Mouse (Mus musculus) erythroblast, adult 5-6 weeks (primary cell): Measurements from ENCODE around the gene E130308A19Rik. TPM values are rescaled to one million over a fixed set of nuclear protein-coding genes. Genes with fewer than 3 reads are reported as not detected.

ENCODE experiments used
- ATAC-seq: replicated peaks from 2 replicates; pipeline ENCODE4 v1.8.0; 2016; ENCODE audit warnings: moderate number of reproducible peaks, mild to moderate bottlenecking, moderate TSS enrichment, inconsistent platforms; ENCODE audit not compliant: poor library complexity, low FRiP score, severe bottlenecking
- total RNA-seq, 2 experiments: library from RNA; stranded (forward) in 1 of 2; stranded (reverse) in 1 of 2; fragments of 150-400 nt in 1 of 2; fragments of 200-764, 138-1000 nt in 1 of 2; gene quantifications; 2 replicates each; pipeline versions ENCODE4 v1.2.3 to v1.2.4; 2015 to 2017; ENCODE audit warnings: low replicate concordance in 2 of 2

Gene E130308A19Rik
- total RNA-seq, 2 experiments from 2014 or later = 5.0 to 7.4 TPM

DNA sequence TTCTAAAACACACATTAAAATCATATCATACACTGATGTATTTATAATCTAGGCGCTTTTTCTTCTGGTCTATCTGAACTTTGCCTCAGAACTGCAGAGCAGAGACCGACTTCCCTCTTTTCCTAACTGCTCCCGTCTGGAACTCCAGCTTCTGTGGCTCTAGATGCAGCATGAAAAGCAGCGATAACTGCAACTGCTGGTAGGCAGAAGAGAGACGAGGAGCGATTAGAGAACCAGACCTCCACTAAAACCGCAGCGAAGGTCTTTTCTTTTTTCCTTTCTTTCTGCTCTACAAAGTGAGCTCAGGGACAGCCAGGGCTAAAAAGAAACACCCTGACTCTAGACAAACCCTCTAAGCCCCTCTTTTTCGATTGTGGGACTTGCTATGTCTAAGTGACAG lies 4.1 kb downstream of the E130308A19Rik start:
- ATAC-seq = no peak

DNA sequence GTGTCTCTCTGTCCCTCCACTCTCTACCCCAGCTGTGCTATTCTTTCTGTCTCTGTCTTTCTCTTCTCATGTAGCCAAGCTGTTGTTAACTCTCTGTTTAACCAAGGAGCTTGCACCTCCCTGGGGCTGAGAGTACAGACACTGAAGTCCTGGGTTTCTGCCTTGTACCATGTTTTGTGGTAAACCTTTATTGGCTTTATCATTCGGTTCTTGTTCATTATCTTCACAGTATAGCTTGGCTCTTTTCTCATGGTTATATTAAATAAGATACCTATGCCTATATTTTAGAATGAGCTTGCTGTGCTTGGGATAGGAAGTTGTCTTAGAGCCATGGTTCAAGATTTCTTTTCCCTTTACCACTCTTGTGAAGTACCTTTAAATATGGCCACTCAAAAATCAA lies 8.5 kb downstream of the E130308A19Rik start:
- no peak for ATAC-seq

DNA sequence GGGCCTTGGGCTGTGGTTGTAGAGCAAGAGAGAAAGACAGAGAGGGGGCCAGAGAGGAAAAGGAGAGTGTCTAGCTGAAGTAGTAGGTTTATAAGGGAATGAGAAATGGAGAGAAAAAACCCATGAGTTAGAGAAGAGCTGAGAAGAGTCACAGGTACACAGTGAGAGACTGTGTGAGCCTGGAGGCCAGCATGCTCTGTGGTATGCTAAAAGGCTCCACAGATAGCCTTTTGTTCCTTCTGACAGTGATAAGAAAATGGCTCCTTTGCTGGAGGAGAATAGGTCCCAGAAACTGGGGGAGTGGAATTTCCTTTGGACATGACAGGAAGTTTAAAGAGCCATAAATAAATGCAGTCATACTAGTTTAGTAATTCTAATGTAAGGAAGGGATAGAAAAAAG lies 13.2 kb downstream of the E130308A19Rik start:
- ATAC-seq = no peak

DNA sequence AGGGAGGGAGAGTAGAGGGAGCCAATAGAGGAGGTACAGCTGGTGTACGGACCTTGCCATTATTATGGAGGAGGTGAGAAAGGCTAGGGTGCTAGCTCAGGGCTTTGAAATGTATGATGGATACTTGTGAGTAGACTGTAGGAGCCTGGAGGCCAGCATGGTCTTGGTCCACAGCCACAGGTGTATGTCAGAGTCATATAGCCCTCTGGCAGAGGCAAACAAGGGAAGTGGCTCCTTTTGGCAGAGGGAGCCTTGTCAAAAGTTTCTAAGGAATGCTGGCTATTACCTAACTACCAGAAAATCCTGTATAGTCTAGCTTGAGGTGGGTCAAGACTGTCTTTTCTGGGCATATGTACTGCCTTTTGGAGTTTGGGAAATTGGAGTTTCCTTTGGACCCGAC lies 14.7 kb downstream of the E130308A19Rik start:
- ATAC-seq = no peak

DNA sequence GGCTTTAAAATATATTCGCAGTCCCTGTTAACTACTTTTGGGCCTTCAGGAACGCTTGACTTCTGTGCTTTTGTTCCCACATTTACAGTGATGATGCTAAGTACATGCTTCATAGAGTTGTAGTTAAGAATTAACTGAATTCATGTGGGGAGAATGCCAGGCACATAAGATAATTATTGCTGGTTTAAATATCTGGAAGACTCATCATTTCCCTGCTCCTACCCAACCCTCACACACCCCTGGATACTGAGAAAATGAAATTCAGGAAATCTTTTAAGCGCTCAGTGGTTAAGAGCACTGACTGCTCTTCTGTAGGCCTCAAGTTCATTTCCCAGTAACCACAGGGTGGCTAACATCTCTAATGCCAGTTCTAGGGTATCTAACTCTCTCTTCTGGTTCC lies 16.0 kb downstream of the E130308A19Rik start:
- ATAC-seq = no peak

DNA sequence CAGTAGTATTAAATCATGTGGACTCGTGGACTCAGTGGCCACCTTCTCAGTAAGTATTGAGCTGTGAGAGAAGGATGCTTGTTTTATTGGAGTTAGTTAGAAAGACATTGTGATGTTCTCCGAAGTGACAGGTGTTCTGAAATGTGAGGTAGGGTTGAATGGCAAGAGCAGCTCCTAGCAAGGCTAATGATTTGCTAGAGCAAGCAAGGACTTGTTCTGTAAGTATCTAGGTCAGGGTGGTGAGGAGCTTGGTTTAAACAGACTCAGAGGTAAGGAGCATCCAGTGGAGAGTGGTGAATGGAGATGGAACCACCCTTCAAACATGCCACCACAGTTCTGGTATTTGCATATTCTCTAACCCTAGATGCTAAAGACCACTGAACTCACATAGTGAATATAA lies 16.6 kb downstream of the E130308A19Rik start:
- no peak for ATAC-seq

DNA sequence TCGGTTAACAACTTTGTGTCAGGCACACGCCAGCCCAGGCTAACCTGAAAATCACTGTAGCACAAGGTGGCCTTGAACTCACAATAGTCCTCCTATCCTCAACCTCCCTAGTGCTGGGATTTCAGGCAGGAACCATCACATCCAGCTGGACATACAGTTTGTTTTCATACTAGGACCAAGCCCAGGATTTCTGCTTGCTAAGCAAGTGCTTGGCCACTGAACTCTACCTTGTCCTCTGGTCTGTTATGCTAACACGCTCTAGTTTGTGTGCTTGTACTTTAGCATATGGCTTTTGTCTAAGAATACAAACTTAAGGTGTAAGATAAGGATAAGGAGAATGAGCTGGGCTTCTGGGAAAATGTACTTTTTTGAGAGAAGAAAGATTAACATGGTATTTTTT lies 18.4 kb downstream of the E130308A19Rik start:
- ATAC-seq = no peak

DNA sequence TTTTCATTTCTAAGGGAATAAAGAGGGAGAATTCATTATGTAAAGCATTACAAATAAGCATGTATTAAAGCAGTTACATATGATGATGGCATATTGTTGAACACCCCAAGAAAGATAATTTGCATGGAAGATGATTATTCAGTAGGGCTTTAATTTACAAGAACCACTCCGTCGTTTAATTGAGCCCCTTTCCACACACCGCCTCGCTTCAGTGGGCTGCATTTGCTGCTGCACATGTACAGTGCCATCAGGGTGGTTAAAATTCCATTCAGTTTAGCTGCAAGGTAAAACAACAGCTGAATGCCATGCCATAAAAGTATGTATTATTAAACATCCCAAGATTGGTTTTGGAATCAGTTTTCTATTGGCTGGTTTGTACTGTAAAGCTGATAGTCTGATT lies 19.0 kb downstream of the E130308A19Rik start:
- ATAC-seq = no peak

DNA sequence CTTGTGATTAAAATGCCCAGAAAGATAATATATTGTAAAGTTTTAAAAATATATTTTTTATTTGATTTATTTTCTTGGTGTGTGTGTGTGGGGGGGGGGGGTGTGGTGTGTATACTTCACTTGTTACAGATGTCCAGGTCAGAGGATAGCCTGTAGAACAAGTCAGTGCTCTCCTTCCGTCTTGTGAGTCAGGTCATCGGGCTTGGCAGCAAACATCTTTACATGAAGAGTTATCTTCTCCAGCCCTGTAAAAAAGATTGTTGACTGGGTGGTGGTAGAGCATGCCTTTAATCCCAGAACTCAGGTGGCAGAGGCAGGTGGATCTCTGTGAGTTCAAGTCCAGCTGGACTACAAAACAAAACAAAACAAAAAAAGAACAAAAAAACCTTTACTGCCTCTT lies 19.6 kb downstream of the E130308A19Rik start:
- 0 out of 2 replicates have a peak, but pooled peaks have one; percentile 50 for ATAC-seq

DNA sequence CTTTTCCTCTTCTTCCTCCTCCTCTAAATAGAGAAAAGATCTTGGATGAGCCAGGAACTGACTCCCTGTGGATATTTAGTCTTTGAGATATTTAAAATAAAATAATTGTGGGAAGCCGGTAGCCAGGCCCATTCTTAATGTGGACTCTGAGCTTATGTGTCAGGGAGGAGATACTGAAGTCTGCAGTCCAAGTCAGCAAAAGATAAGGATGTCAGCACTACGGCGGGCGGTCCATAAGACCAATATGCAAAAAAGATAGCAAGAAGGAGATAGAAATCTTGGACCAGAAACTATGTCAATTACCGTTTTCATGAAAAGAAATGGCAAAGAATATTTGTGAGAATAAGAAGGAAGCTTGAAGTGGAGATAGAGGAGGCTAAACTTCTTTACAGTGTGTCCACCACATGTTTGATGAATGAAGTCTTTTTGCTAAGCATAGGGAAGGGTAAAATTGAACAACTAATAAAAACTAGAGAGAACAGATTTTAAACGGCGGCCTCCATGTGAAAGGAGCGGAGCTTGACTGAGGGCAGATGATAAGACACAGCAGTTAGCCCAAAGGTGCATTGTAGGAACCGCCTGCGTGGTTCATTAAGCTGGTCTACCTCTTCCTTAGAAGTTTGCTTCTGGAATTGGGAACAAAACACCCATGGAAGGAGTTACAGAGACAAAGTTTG lies 20.1 kb downstream of the E130308A19Rik start:
- peak; percentile 86 for ATAC-seq

DNA sequence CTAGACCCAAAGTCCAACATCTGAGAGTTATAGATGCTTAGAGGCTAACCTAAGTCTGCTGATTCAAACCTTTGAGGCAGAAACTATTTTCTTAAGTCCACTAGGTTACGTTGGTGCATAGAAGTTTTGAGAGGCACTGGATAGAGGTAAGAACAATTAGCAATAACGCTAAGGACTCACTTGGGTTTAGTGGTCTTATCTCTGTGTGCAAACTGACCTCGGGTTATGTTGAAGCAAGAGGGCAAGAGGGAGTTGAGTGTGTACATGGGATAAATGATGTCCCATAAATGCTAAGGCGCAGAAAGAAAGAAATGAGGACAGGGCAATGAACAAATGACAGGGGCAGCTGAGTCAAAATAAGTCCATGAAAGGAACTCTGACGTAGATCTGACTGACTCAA lies 23.1 kb downstream of the E130308A19Rik start:
- no peak for ATAC-seq

DNA sequence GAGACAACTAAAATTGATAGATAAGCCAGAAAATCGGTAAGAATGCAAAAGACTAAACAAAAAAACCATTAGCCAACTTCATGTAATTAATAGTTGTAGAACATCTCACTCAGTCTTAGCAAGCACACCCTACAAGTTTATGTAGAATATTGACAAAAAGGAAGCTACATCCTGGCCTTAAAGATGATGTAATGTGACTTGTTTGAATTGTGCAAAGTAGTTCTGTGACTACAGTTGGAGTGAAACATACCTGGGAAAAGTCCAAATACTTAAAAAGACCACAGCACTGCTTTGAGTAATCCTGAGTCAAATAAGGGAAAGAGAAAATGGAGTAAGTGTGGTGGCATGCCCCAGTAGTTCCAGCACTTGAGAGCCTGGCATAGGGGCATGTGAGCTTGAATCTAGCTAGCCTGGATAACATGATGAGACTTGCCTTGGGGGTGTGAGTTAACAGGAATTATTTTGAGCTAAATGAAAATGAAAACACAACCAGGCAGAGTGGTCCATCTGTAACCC lies 26.2 kb downstream of the E130308A19Rik start:
- ATAC-seq = no peak

DNA sequence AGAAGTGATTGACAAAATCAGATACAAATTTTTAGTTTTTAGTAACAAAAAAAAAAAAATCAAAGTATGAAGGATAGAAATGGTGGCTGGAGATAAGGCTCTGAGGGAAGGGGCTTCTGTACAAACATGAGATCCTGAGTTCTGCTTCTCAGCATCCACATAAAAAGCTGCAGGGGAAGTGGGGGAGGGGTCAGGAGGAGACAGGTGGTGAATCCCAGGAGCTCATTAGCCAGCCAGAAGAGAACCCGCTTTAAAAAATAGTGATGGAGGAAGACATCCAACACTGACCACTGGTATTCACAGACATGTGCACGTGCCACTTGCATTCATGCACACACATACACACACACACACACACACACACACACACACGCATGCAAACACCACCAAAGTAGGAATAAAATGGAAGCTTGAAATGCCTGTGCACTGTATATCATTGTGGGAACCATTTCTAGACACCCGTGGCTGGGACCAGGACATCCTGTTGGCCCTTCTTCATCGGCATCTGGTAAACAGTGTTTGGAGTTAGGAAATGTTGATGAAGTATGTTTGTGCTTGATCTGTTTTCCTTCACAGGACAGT lies 30.1 kb downstream of the E130308A19Rik start:
- ATAC-seq = no peak

DNA sequence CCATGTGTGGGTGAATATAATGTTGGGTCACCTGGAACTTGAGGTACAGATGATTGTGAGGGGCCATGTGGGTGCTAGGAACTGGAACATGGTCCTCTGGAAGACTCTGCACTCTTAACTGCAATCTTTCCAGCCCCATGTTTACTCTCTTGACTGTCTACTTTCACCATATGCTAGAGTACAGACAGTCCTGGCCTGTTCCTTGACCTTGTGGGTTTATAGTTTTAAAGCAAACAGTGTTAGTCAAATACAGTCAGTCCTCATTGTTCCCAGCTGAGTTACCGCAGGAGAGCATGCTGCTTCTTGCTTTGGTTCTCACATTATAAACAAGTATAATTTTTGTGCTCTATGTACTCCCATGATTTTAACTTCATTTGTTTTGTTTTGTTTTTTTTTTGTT lies 36.2 kb downstream of the E130308A19Rik start:
- ATAC-seq = no peak

DNA sequence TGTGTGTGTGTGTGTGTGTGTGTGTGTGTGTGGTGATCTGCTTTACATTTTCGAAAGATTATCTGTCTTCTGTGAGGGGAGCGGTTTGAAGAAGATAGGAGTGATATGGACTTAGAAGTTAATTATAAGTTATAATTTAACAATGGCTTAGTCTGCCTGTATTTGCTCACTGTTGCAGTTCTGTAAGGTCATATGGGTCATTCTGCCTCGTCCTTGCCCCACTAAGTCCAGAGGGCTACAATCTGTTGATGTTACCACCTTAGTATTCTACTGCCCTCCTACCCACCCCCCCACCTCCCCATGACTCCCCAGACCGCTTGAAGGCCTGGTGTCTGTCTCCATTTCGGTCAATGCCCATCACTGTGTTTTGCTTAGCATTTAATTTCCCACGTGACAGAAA lies 37.4 kb downstream of the E130308A19Rik start:
- ATAC-seq = no peak

DNA sequence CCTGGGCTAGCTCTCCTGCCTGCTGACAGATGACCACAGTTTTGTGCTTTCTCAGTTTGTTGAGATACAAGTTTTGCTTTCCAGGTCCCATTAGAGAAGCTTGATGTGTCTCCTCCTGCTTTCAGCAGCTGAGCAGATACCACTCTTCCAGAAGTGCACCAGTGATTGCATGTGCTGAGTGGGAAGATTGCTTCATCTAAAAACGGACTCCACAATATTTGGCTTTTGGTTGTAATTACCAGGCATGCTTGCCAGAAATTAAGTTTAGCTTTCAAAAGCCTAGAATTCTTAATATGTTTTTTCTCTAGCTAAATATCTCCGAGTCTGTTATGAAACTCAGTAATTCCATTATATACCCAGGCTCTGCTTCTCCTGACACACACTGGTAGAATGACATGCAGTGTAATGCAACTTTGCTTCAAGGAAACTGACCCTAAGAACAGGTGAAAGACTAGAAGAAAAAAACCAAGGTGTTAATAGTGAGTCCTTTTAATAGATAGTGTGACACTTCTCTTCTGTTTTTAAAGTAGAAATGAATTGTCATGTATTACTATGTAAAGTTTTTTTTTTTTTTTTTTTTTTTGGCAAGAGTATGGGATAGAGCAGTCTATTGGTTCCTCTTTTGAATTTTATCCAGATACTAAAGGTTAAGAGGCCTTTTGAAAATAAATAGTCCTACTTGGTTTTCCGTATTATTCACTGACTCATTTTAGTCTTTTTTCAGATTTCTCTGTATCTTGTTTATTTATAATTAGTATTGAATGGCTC lies 40.7 kb downstream of the E130308A19Rik start:
- ATAC-seq = no peak

DNA sequence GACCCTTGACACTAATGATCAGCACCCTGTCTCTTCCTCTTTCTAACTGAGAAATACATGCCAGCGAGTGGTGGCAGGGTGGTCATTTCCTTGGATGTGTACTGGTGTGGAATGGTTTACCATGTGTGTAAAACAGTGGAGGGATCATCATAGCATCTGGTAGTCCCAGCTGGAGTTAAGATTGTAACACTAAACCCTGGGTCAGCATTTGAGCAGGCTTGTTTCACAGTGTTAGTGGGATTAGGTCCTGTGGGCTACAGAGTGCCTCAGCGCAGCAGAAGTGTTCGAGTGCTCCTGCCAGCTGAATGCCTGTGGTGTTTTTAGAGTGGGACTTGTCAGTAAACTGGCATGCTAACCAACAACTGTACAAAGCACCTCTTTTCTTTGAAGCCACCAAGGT lies 42.0 kb downstream of the E130308A19Rik start:
- no peak for ATAC-seq

DNA sequence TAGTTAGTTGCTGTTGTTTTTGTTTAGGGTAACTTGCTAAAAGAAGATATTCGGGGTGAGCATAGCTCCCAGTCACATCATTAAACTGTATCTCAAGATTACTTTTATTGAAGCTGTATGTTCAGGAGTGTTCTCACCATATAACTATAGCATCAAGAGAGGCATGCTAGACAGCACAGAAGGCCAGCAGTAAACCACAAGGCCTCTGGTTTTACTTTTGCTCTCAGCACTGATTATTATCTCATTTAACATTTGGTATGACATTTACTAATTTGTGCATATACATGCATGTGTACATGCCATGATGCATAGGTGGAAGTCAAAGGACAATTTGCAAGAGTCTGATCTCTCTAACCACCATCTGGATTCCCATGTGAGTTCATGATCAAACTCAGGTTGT lies 43.1 kb downstream of the E130308A19Rik start:
- ATAC-seq = no peak

DNA sequence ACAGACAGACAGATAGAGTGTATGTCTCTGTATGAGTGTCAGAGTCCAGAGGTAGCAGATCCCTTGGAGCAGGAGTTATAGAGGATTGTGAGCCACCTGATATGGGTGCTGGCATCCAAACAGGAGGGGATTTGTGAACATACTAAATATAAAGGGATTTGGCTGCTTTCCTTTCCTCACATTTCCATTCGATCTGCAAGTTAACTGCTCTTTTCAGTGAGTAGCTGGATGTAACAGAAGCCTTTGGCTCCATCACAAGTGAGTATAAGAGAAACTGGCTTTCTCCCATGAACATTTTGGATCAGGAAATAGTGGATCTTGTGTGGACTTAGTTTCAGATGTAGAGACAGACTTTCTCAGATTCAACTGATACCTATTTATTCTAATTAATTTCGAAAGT lies 44.0 kb downstream of the E130308A19Rik start:
- no peak for ATAC-seq

DNA sequence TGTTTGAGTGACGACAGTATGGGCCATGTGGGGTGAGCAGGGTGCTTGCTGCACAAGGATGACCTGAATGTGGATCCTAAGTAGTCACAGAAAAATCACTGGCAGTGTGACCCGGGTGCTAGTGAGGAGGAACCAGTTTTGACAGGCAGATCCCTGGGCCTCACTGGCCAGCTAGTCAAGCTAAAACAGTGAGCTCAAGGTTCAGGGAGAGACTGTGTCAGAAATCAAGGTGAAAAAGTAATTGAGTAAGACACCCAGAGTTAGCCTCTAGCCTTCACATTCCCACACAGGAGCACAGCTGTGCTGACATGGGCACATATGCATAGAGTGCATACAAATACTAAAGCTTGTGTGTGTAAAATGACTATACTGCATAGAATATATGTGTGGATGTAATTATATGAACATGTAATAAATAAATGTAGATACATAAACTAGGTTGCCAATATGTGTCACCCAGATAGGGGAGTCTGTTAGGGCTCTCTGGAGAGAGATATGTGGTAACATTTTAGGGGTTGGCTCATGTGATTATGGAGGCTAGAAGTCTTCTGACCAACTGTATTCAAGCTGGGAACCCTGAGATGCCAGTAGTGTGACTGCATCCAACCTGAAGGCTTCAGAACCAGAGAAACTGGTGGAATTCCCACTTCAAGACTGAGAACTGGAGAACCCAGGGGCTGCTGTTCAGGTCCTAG lies 47.6 kb downstream of the E130308A19Rik start:
- peak; percentile 56 for ATAC-seq
